Comparison of ENCODE assay signal across 8 mouse cellular contexts in the genomic region with DNA sequence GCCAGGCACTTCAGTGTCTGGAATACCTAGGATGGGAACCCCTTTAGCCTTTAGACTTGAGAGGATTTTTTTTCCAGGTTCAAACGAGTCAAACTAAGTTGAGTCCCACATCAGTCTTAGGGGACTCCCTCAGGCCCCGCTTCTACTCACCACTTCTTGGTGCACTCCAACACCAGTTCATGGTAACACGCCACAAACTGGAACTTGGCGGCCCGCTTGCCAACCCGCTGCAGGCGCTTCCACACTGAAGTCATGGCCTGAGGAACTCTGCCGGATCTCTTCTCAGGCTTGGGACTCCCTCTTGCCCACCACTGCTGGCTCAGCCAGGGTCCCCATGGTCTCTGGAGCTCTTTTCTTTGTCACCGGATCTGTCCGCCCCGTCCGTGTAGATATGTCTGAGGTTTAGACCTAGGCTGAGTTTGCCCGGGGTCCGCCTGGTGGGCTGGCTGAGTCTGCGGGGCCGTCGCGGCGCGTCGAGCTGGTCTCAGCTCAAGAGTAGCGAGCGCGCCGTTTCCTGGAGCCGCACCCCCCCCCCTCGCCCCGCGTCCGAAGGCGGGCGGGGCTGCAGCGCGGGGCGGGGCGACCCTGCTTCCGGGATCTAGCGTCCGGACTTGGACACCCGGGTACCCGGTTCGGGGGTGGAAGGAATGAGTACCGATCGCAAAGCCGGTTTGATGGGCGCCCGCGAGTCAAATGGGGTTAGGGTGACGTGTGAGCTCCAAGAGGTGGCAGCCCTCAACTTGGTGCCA. TPM values are rescaled to one million over a fixed set of nuclear protein-coding genes. Genes with fewer than 3 reads are reported as not detected.
DNase-seq lines count a peak whose midpoint lies in the region; ATAC-seq and TF ChIP-seq lines count a peak whose summit lies in the region.

A gene (minus strand): TSS at position 551 of the 749 bp plus-strand sequence.

- peak; percentile 67 for TF ChIP-seq POLR2A in heart, adult 2 months (IDR thresholded peaks at IDR 0.05; ENCODE audit: insufficient read depth, low read depth, low read length)

- H3K27me3 ChIP-seq in neural tube, embryonic 11.5 days (ENCODE audit: control insufficient read depth, insufficient read depth, low read length): no peaks in the 10 kb centered on the region
- no peaks in the 10 kb centered on the region for H3K27me3 ChIP-seq in heart, adult 2 months (ENCODE audit: control insufficient read depth, insufficient read depth, low read length)
- H3K27me3 ChIP-seq in liver, embryonic 12.5 days (replicated peaks): no peaks in the 10 kb centered on the region

- no peaks in the 10 kb centered on the region for H3K9me3 ChIP-seq in neural tube, embryonic 11.5 days (ENCODE audit: control insufficient read depth, low read length)
- H3K9me3 ChIP-seq in liver, embryonic 12.5 days (replicated peaks): no peaks in the 10 kb centered on the region

- peaks cover 7% of the 10 kb centered on the region for H3K36me3 ChIP-seq in neural tube, embryonic 11.5 days (ENCODE audit: control insufficient read depth, insufficient read depth, low read length)
- H3K36me3 ChIP-seq in heart, adult 2 months (ENCODE audit: control insufficient read depth, insufficient read depth, low read length): no peaks in the 10 kb centered on the region
- H3K36me3 ChIP-seq in liver, embryonic 12.5 days: peaks cover 45% of the 10 kb centered on the region

- peak; percentile 62 for DNase-seq in neural tube, embryonic 11.5 days (ENCODE audit: low spot score)
- DNase-seq in neural tube, embryonic 10.5 days (ENCODE audit: extremely low spot score, low spot score): no peak
- peak; percentile 86 to 89 for DNase-seq in heart, adult 2 months
- DNase-seq in kidney, adult 18-20 months: peak; percentile 78
- peak; percentile 81 for DNase-seq in naive thymus-derived CD4-positive, alpha-beta T cell, adult 2 months (ENCODE audit: low read depth)
- peak; percentile 69 for DNase-seq in urinary bladder, adult 2 months (ENCODE audit: low spot score)

- WGBS in neural tube, embryonic 11.5 days: 13% methylated on average over 48 of the region's 49 CpGs
- under 1% methylated on average over 49 of the region's 49 CpGs for WGBS in heart, adult 2 months
- 2% methylated on average over 49 of the region's 49 CpGs for WGBS in liver, embryonic 12.5 days (ENCODE audit: insufficient replicate concordance)

- H3K9ac ChIP-seq in neural tube, embryonic 11.5 days (ENCODE audit: low read length): peak within 1 kb of the TSS; percentile 14
- H3K9ac ChIP-seq in heart, adult 2 months (ENCODE audit: low read depth, low read length): peak within 1 kb of the TSS; percentile 79
- H3K9ac ChIP-seq in liver, embryonic 12.5 days: peak within 1 kb of the TSS; percentile 98

- peak within 1 kb of the TSS; percentile 50 for H3K4me2 ChIP-seq in neural tube, embryonic 11.5 days (ENCODE audit: low read depth)
- H3K4me2 ChIP-seq in liver, embryonic 12.5 days: peak within 1 kb of the TSS; percentile 92

- 0 out of 2 replicates have a peak, but pooled peaks have one; percentile 11 for TF ChIP-seq CTCF in heart, adult 2 months (IDR thresholded peaks at IDR 0.05)

- no peak for ATAC-seq in neural tube, embryonic 11.5 days (ENCODE audit: insufficient read depth, low FRiP score, low TSS enrichment)
- ATAC-seq in common myeloid progenitor, adult 5-6 weeks (replicated peaks; ENCODE audit: low read depth, poor library complexity, severe bottlenecking): 0 out of 2 replicates have a peak, but pooled peaks have one; percentile 2
- peak; percentile 35 for ATAC-seq in liver, embryonic 12.5 days

- no peak within 1 kb of the TSS for H3K27ac ChIP-seq in neural tube, embryonic 11.5 days (ENCODE audit: low read depth, low read length)
- peak within 1 kb of the TSS; percentile 95 for H3K27ac ChIP-seq in heart, adult 2 months
- peak within 1 kb of the TSS; percentile 97 for H3K27ac ChIP-seq in liver, embryonic 12.5 days

- peaks cover 39% of the 10 kb centered on the region for H3K4me1 ChIP-seq in neural tube, embryonic 11.5 days (ENCODE audit: control insufficient read depth, insufficient read depth, low read length)
- peaks cover 24% of the 10 kb centered on the region for H3K4me1 ChIP-seq in heart, adult 2 months (ENCODE audit: control insufficient read depth, insufficient read depth, low read length)
- H3K4me1 ChIP-seq in liver, embryonic 12.5 days: peaks cover 84% of the 10 kb centered on the region

- peak within 1 kb of the TSS; percentile 5 for H3K4me3 ChIP-seq in neural tube, embryonic 11.5 days (ENCODE audit: low read depth, low read length)
- H3K4me3 ChIP-seq in heart, adult 2 months: peak within 1 kb of the TSS; percentile 73
- H3K4me3 ChIP-seq in liver, embryonic 12.5 days: peak within 1 kb of the TSS; percentile 87

- TF ChIP-seq EP300 in heart, adult 2 months (IDR thresholded peaks at IDR 0.05; ENCODE audit: insufficient read depth, low read depth, low read length): no peak

- no peaks in the 10 kb centered on the region; the same call in 1 of the 2 replicates for H3K79me2 ChIP-seq in heart, adult 2 months (replicated peaks; ENCODE audit: control insufficient read depth, insufficient read depth, low read length)

- intact Hi-C loops in heart, adult 2 months (cut with DNase I): loop anchor here (5.0 kb wide), 4 partner anchors 79 to 401 kb away; a partner anchor contains a TSS

RNA-seq across cellular contexts. Expression of the gene that starts here (rescaled TPM):
- 5.1 and 6.8 TPM in 2 replicates for polyA plus RNA-seq in neural tube, embryonic 11.5 days (2014; fragmentation: Nextera tagmentation; extraction: Ambion mirVana)
- 29.8 and 31.7 TPM in 2 replicates for total RNA-seq in common myeloid progenitor, adult 5-6 weeks (2017)
- total RNA-seq in heart, adult 2 months (2021): 100 to 1,000 TPM; 128 to 137 TPM
- 100 and 121 TPM in 2 replicates for polyA plus RNA-seq in heart, adult 2 months (2012; rRNA removed)
- polyA plus RNA-seq in liver, embryonic 12.5 days (2016; fragmentation: Nextera tagmentation; extraction: Ambion mirVana): 122 and 124 TPM in 2 replicates
- polyA plus RNA-seq in urinary bladder, adult 2 months (2012; rRNA removed): 97.4 and 116 TPM in 2 replicates

Comparison
In these comparisons a context has a peak if more than half of its experiments do, and no peak if none do; other contexts are left out.
1. RNA of the gene that starts here (polyA plus RNA-seq): 122 to 124 TPM in liver, embryonic 12.5 days, 100 to 121 TPM in heart, adult 2 months and 97.4 to 116 TPM in urinary bladder, adult 2 months; 5.1 to 6.8 TPM in neural tube, embryonic 11.5 days; every median in the first group is over 10 times any median in the second.
2. H3K4me3 ChIP-seq: peak in every context shown above with its lines; median percentile 87 in liver, embryonic 12.5 days; 73 in heart, adult 2 months; 5 in neural tube, embryonic 11.5 days.
3. H3K9ac ChIP-seq: peak in every context shown above with its lines; median percentile 98 in liver, embryonic 12.5 days; 79 in heart, adult 2 months; 14 in neural tube, embryonic 11.5 days.